Mouse (Mus musculus): ENCODE measurements around the gene Gm10358.

DNA sequence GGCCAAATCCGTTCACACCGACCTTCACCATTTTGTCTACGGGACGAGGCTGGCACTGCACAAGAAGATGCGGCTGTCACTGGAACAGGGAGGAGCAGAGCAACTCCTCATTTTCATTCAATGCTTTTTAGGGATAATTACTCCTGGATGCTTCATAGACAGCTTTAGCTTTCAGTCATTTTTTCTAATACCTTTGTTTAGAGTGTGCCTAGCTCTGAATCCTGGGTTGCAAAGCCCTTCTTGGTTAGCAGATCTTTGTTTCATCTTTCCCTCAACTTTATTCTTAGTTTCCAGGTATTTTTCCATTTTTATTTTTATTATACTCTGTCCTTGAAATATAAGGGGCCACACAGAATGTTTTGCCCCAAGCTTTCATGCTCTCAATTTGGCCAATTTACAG, at the start of gene Gm10358:
- TF ChIP-seq CTCF (IDR thresholded peaks at IDR 0.05; ENCODE audit: extremely low read depth, insufficient read depth, insufficient read length, insufficient replicate concordance): no peak
- no peak for TF ChIP-seq POLR2A (IDR thresholded peaks at IDR 0.05; ENCODE audit: low read depth, low read length)
